24 mouse cellular contexts compared by ENCODE assay signal in genomic region chr15:5238073-5238472, GRCm38 (mm10). TPM values are rescaled to one million over a fixed set of nuclear protein-coding genes. Genes with fewer than 3 reads are reported as not detected.
DNase-seq lines count a peak whose midpoint lies in the region; ATAC-seq and TF ChIP-seq lines count a peak whose summit lies in the region.
"Had no signal": no experiment of that assay in that cellular context is flagged by ENCODE, and none has a peak within 500 bp of the region (broad histone marks: within the 10 kb centered on the region; RNA-seq: fewer than 3 reads in every experiment).

No protein-coding gene starts in this region.

- H3K36me3 ChIP-seq in heart, adult 2 months (ENCODE audit: control insufficient read depth, insufficient read depth, low read length) = peaks cover 8% of the 10 kb centered on the region
- H3K36me3 ChIP-seq in thymus, adult 2 months (ENCODE audit: control insufficient read depth, insufficient read depth, low read length) = peaks cover 24% of the 10 kb centered on the region
- H3K36me3 ChIP-seq in hindbrain, postnatal 0 days (ENCODE audit: insufficient read depth, low read length) = no peaks in the 10 kb centered on the region
- H3K36me3 ChIP-seq: embryonic facial prominence, embryonic 12.5 days; hindbrain, embryonic 12.5 days; limb, embryonic 13.5 days; midbrain, embryonic 10.5 days; midbrain, embryonic 15.5 days; neural tube, embryonic 12.5 days had no signal

- H3K27me3 ChIP-seq in heart, adult 2 months (ENCODE audit: control insufficient read depth, insufficient read depth, low read length) = no peaks in the 10 kb centered on the region
- H3K27me3 ChIP-seq in thymus, adult 2 months (ENCODE audit: control insufficient read depth, insufficient read depth, low read length) = no peaks in the 10 kb centered on the region
- peaks cover 6% of the 10 kb centered on the region; the same call in 1 of the 2 replicates for H3K27me3 ChIP-seq in hindbrain, postnatal 0 days (ENCODE audit: insufficient read depth, low read length)
- H3K27me3 ChIP-seq: Patski had no signal

- TF ChIP-seq CTCF in heart, adult 2 months (IDR thresholded peaks at IDR 0.05) = no peak
- TF ChIP-seq CTCF in thymus, adult 2 months (IDR thresholded peaks at IDR 0.05; ENCODE audit: borderline replicate concordance, control insufficient read depth, extremely low read depth, insufficient read depth, low read length, poor library complexity) = no peak
- no peak for TF ChIP-seq CTCF in hindbrain, postnatal 0 days (IDR thresholded peaks at IDR 0.05; ENCODE audit: low read depth)

- no peak for TF ChIP-seq EP300 in heart, adult 2 months (IDR thresholded peaks at IDR 0.05; ENCODE audit: insufficient read depth, low read depth, low read length)

- TF ChIP-seq POLR2A in heart, adult 2 months (IDR thresholded peaks at IDR 0.05; ENCODE audit: insufficient read depth, low read depth, low read length) = no peak
- TF ChIP-seq POLR2A in thymus, adult 2 months (IDR thresholded peaks at IDR 0.05; ENCODE audit: control insufficient read depth, extremely low read depth, insufficient read depth, low read length, poor library complexity) = no peak

- no peak overlapping the region for H3K9ac ChIP-seq in heart, adult 2 months (ENCODE audit: low read depth, low read length)
- no peak overlapping the region for H3K9ac ChIP-seq in hindbrain, postnatal 0 days (replicated peaks; ENCODE audit: low read length)
- H3K9ac ChIP-seq: embryonic facial prominence, embryonic 12.5 days; hindbrain, embryonic 12.5 days; limb, embryonic 13.5 days; liver, embryonic 14.5 days; lung, embryonic 14.5 days; midbrain, embryonic 15.5 days; neural tube, embryonic 12.5 days had no signal

- no peak overlapping the region; the same call in 1 of the 2 replicates for H3K27ac ChIP-seq in heart, adult 2 months
- 0 out of 2 replicates have a peak overlapping the region, but pooled peaks have one; percentile 12 for H3K27ac ChIP-seq in thymus, adult 2 months (ENCODE audit: control insufficient read depth, insufficient read depth, low read length)
- no peak overlapping the region for H3K27ac ChIP-seq in hindbrain, postnatal 0 days
- H3K27ac ChIP-seq: embryonic facial prominence, embryonic 12.5 days; hindbrain, embryonic 12.5 days; kidney, postnatal 0 days; limb, embryonic 13.5 days; liver, embryonic 14.5 days; midbrain, embryonic 10.5 days; midbrain, embryonic 15.5 days; neural tube, embryonic 12.5 days had no signal

- no peaks in the 10 kb centered on the region; the same call in 1 of the 2 replicates for H3K79me2 ChIP-seq in heart, adult 2 months (replicated peaks; ENCODE audit: control insufficient read depth, insufficient read depth, low read length)

- DNase-seq in heart, adult 8-10 months (ENCODE audit: low spot score) = peak; percentile 21
- no peak for DNase-seq in heart, adult 2 months
- no peak for DNase-seq in thymus, adult 2 months
- no peak for DNase-seq in thymus, postnatal 0 days (ENCODE audit: low spot score)
- peak; percentile 10 for DNase-seq in c-Kit-positive CD71-positive TER-119-negative erythroid progenitor cells, embryonic 14.5 days (ENCODE audit: low read depth)
- DNase-seq in hindbrain, postnatal 0 days (ENCODE audit: low spot score) = no peak
- DNase-seq in neural tube, embryonic 10.5 days (ENCODE audit: extremely low spot score, low spot score) = no peak
- DNase-seq: adrenal gland, postnatal 10 days; cerebellum, adult 11-12 months; cerebellum, adult 9-11 months; embryo, embryonic 11 days; gastrocnemius, postnatal 25 days; right cerebral cortex, postnatal 4 days had no signal

- intact Hi-C loops in heart, adult 2 months (cut with DNase I) = loop anchor here (5.0 kb wide), 2 partner anchors 844 to 969 kb away; no protein-coding TSS in a partner anchor

- H3K4me1 ChIP-seq in heart, adult 2 months (ENCODE audit: control insufficient read depth, insufficient read depth, low read length) = peaks cover 4% of the 10 kb centered on the region; the same call in 1 of the 2 replicates
- peaks cover 19% of the 10 kb centered on the region for H3K4me1 ChIP-seq in thymus, adult 2 months (replicated peaks; ENCODE audit: control insufficient read depth, insufficient read depth, low read length)
- H3K4me1 ChIP-seq in hindbrain, postnatal 0 days (ENCODE audit: insufficient read depth, low read length) = peaks cover 7% of the 10 kb centered on the region; the same call in 1 of the 2 replicates

- ATAC-seq in hindbrain, postnatal 0 days = no peak
- ATAC-seq: forebrain, embryonic 16.5 days; midbrain, embryonic 15.5 days; Patski had no signal

- no peaks in the 10 kb centered on the region for H3K9me3 ChIP-seq in hindbrain, postnatal 0 days (ENCODE audit: low read length)
- H3K9me3 ChIP-seq: embryonic facial prominence, embryonic 12.5 days; hindbrain, embryonic 12.5 days; limb, embryonic 13.5 days; midbrain, embryonic 10.5 days; midbrain, embryonic 15.5 days; neural tube, embryonic 12.5 days had no signal

- H3K4me3 ChIP-seq in heart, adult 2 months = no peak overlapping the region
- no peak overlapping the region for H3K4me3 ChIP-seq in thymus, adult 2 months (ENCODE audit: control insufficient read depth, insufficient read depth, low read length)
- H3K4me3 ChIP-seq in hindbrain, postnatal 0 days (ENCODE audit: low read length) = no peak overlapping the region
- H3K4me3 ChIP-seq: embryonic facial prominence, embryonic 12.5 days; hindbrain, embryonic 12.5 days; limb, embryonic 13.5 days; midbrain, embryonic 10.5 days; midbrain, embryonic 15.5 days; neural tube, embryonic 12.5 days had no signal

- 53% methylated on average over 7 of the region's 7 CpGs for WGBS in heart, adult 2 months
- 71% methylated on average over 7 of the region's 7 CpGs for WGBS in thymus, adult 2 months
- WGBS in hindbrain, postnatal 0 days = 88% methylated on average over 7 of the region's 7 CpGs

- H3K4me2 ChIP-seq in hindbrain, postnatal 0 days (ENCODE audit: low read depth, low read length) = no peak overlapping the region
- H3K4me2 ChIP-seq: embryonic facial prominence, embryonic 12.5 days; hindbrain, embryonic 12.5 days; limb, embryonic 13.5 days; lung, embryonic 14.5 days; midbrain, embryonic 15.5 days; neural tube, embryonic 12.5 days had no signal

RNA-seq across cellular contexts. Expression of gene Ptger4, which starts 5.9 kb away (rescaled TPM):
- total RNA-seq in heart, adult 8-10 months (2022) = 1 to 10 TPM; 2.6 to 4.1 (median 3.1) TPM
- 1 to 10 TPM; 1.8 to 2.8 TPM for total RNA-seq in heart, adult 2 months (2021)
- 2.9 and 4.4 TPM in 2 replicates for polyA plus RNA-seq in heart, adult 2 months (2012; rRNA removed)
- 61.0 and 63.0 TPM in 2 replicates for polyA plus RNA-seq in thymus, adult 2 months (2012; rRNA removed)
- polyA plus RNA-seq in thymus, postnatal 0 days (2015; fragmentation: Nextera tagmentation; extraction: Ambion mirVana) = 18.2 and 18.3 TPM in 2 replicates
- 4.7 and 4.9 TPM in 2 replicates for total RNA-seq in hindbrain, postnatal 0 days (2014; rRNA removed)
- polyA plus RNA-seq in hindbrain, postnatal 0 days (2015; fragmentation: Nextera tagmentation; extraction: Ambion mirVana) = 3.0 and 3.3 TPM in 2 replicates

RNA-seq across cellular contexts. Expression of gene Ttc33, which starts 52.7 kb away (rescaled TPM):
- 10 to 100 TPM; 41.9 to 46.4 (median 43.9) TPM for total RNA-seq in heart, adult 8-10 months (2022)
- total RNA-seq in heart, adult 2 months (2021) = 10 to 100 TPM; 37.5 to 45.2 TPM
- 10.4 and 18.7 TPM in 2 replicates for polyA plus RNA-seq in heart, adult 2 months (2012; rRNA removed)
- polyA plus RNA-seq in thymus, adult 2 months (2012; rRNA removed) = 3.8 and 4.9 TPM in 2 replicates
- polyA plus RNA-seq in thymus, postnatal 0 days (2015; fragmentation: Nextera tagmentation; extraction: Ambion mirVana) = 43.6 and 45.9 TPM in 2 replicates
- total RNA-seq in hindbrain, postnatal 0 days (2014; rRNA removed) = 21.3 TPM in 2 replicates
- polyA plus RNA-seq in hindbrain, postnatal 0 days (2015; fragmentation: Nextera tagmentation; extraction: Ambion mirVana) = 39.3 and 44.9 TPM in 2 replicates

Comparison
In these comparisons a context has a peak if more than half of its experiments do, and no peak if none do; other contexts are left out.
1. DNase-seq: peak in heart, adult 8-10 months (single experiment) and c-Kit-positive CD71-positive TER-119-negative erythroid progenitor cells, embryonic 14.5 days (single experiment); none in heart, adult 2 months (0 of 2), thymus, adult 2 months (single experiment), thymus, postnatal 0 days (single experiment), hindbrain, postnatal 0 days (single experiment) and neural tube, embryonic 10.5 days (single experiment).